Mouse (Mus musculus) hindbrain, embryonic 13.5 days (tissue): Measurements from ENCODE around the gene Dpyd. TPM values are rescaled to one million over a fixed set of nuclear protein-coding genes. Genes with fewer than 3 reads are reported as not detected.
A peak's percentile ranks its signal among the peaks of the same experiment; 100 is the strongest.

Experiments
- ATAC-seq: fragments of 200-750 bp; cut with Nextera tagmentation; 2 replicates; pipeline ENCODE4 v1.8.0; 2017; ENCODE audit warnings: moderate TSS enrichment; ENCODE audit not compliant: low FRiP score
- H3K27ac ChIP-seq: fragments of 300-500 bp; sonication (generic); 2 replicates; pipeline ENCODE4 v1.5.1; 2015; ENCODE audit warnings: inconsistent platforms, mild to moderate bottlenecking, moderate library complexity
- H3K27me3 ChIP-seq: fragments of 300-500 bp; sonication (generic); 2 replicates; pipeline ENCODE4 v1.6.1; 2015; ENCODE audit warnings: mild to moderate bottlenecking, inconsistent platforms
- H3K36me3 ChIP-seq: fragments of 300-500 bp; sonication (generic); 2 replicates; pipeline ENCODE4 v1.6.1; 2015; ENCODE audit warnings: mild to moderate bottlenecking, inconsistent platforms
- H3K4me1 ChIP-seq: fragments of 300-500 bp; sonication (generic); replicated peaks from 2 replicates; pipeline ENCODE4 v1.6.1; 2015; ENCODE audit warnings: inconsistent platforms
- H3K4me2 ChIP-seq: fragments of 300-500 bp; sonication (generic); 2 replicates; pipeline ENCODE4 v1.6.1; 2015; ENCODE audit warnings: inconsistent platforms, mild to moderate bottlenecking, moderate library complexity
- H3K4me3 ChIP-seq: fragments of 300-500 bp; sonication (generic); 2 replicates; pipeline ENCODE4 v1.5.1; 2015; ENCODE audit warnings: mild to moderate bottlenecking, inconsistent platforms
- H3K9ac ChIP-seq: fragments of 300-500 bp; sonication (generic); 2 replicates; pipeline ENCODE4 v1.6.1; 2015; ENCODE audit warnings: mild to moderate bottlenecking, inconsistent platforms
- H3K9me3 ChIP-seq: fragments of 300-500 bp; sonication (generic); 2 replicates; pipeline ENCODE4 v1.6.1; 2016; ENCODE audit warnings: inconsistent platforms
- WGBS: fragments of 180-500 bp; shearing (Covaris S2); methylation state at CpG from one replicate; pipeline ENCODE4 v1.1.7; 2015; 5-methylcytosine and 5-hydroxymethylcytosine counted together
- polyA plus RNA-seq: library from polyadenylated mRNA; unstranded; fragments of >200 nt; fragmentation: Nextera tagmentation; extraction: Ambion mirVana; gene quantifications from 2 replicates; pipeline ENCODE4 v1.2.1, GENCODE M21; 2015

Dpyd gene
- polyA plus RNA-seq, 1 experiment from 2014 or later = 4.3 TPM

- Histone ChIP-seq H3K27ac (no peak overlapping the region), H3K36me3 (no peaks in the 10 kb centered on the region), H3K27me3 (no peaks in the 10 kb centered on the region), H3K9ac (no peak overlapping the region), H3K4me2 (no peak overlapping the region), H3K9me3 (no peaks in the 10 kb centered on the region), H3K4me3 (no peak overlapping the region), H3K4me1 (no peaks in the 10 kb centered on the region)
- no peak for ATAC-seq
- WGBS = 68% methylated on average over 7 of the region's 7 CpGs
These were observed 841.2 kb downstream of the Dpyd start for GRCm38 (mm10) chr3:119402836-119403728.

GRCm38 (mm10) chr3:119419087-119419709 is 857.3 kb downstream of the Dpyd start:
- no peak overlapping the region for H3K27ac ChIP-seq
- 73% methylated on average over 9 of the region's 9 CpGs for WGBS
- H3K4me1 ChIP-seq = no peaks in the 10 kb centered on the region
- no peak overlapping the region for H3K9ac ChIP-seq
- no peaks in the 10 kb centered on the region for H3K27me3 ChIP-seq
- no peaks in the 10 kb centered on the region for H3K36me3 ChIP-seq
- no peak overlapping the region for H3K4me3 ChIP-seq
- H3K9me3 ChIP-seq = no peaks in the 10 kb centered on the region
- ATAC-seq = no peak
- H3K4me2 ChIP-seq = no peak overlapping the region

GRCm38 (mm10) chr3:119419745-119420144 is 857.8 kb downstream of the Dpyd start:
- no peaks in the 10 kb centered on the region for H3K36me3 ChIP-seq
- no peak overlapping the region for H3K4me3 ChIP-seq
- H3K27me3 ChIP-seq = no peaks in the 10 kb centered on the region
- 71% methylated on average over 2 of the region's 2 CpGs for WGBS
- no peaks in the 10 kb centered on the region for H3K9me3 ChIP-seq
- no peak for ATAC-seq
- no peaks in the 10 kb centered on the region for H3K4me1 ChIP-seq
- no peak overlapping the region for H3K27ac ChIP-seq
- no peak overlapping the region for H3K4me2 ChIP-seq
- no peak overlapping the region for H3K9ac ChIP-seq

GRCm38 (mm10) chr3:119431339-119431738 is 869.4 kb downstream of the Dpyd start:
- Histone ChIP-seq H3K9ac (no peak overlapping the region), H3K27me3 (no peaks in the 10 kb centered on the region), H3K4me1 (peaks cover 6% of the 10 kb centered on the region; the same call in 1 of the 2 replicates), H3K36me3 (no peaks in the 10 kb centered on the region), H3K4me2 (no peak overlapping the region), H3K9me3 (no peaks in the 10 kb centered on the region), H3K4me3 (no peak overlapping the region), H3K27ac (no peak overlapping the region)
- WGBS = 66% methylated on average over 8 of the region's 8 CpGs
- 0 out of 2 replicates have a peak, but pooled peaks have one; percentile 69 for ATAC-seq

GRCm38 (mm10) chr3:119431757-119432156 is 869.8 kb downstream of the Dpyd start:
- H3K27me3 ChIP-seq = no peaks in the 10 kb centered on the region
- no peaks in the 10 kb centered on the region for H3K36me3 ChIP-seq
- H3K9ac ChIP-seq = no peak overlapping the region
- peaks cover 6% of the 10 kb centered on the region; the same call in 1 of the 2 replicates for H3K4me1 ChIP-seq
- no peak overlapping the region for H3K4me2 ChIP-seq
- no peak overlapping the region for H3K27ac ChIP-seq
- H3K4me3 ChIP-seq = no peak overlapping the region
- WGBS = 76% methylated on average over 7 of the region's 7 CpGs
- H3K9me3 ChIP-seq = no peaks in the 10 kb centered on the region
- ATAC-seq = no peak

GRCm38 (mm10) chr3:119447559-119447958 is 885.6 kb downstream of the Dpyd start:
- H3K4me1 ChIP-seq = no peaks in the 10 kb centered on the region
- H3K27ac ChIP-seq = no peak overlapping the region
- no peak overlapping the region for H3K4me3 ChIP-seq
- H3K36me3 ChIP-seq = no peaks in the 10 kb centered on the region
- WGBS = 63% methylated on average over 2 of the region's 2 CpGs
- H3K27me3 ChIP-seq = no peaks in the 10 kb centered on the region
- no peak overlapping the region for H3K9ac ChIP-seq
- H3K9me3 ChIP-seq = no peaks in the 10 kb centered on the region
- no peak overlapping the region for H3K4me2 ChIP-seq
- ATAC-seq = peak; percentile 57; the same call in 1 of the 2 replicates

- 56% methylated on average over 2 of the region's 2 CpGs for WGBS
These were observed 902.1 kb downstream of the Dpyd start for GRCm38 (mm10) chr3:119464073-119464472.

GRCm38 (mm10) chr3:119464479-119464878 is 902.5 kb downstream of the Dpyd start:
- no peaks in the 10 kb centered on the region for H3K9me3 ChIP-seq
- no peak overlapping the region for H3K27ac ChIP-seq
- no peaks in the 10 kb centered on the region for H3K4me1 ChIP-seq
- H3K9ac ChIP-seq = no peak overlapping the region
- no peak overlapping the region for H3K4me2 ChIP-seq
- no peaks in the 10 kb centered on the region for H3K36me3 ChIP-seq
- 27% methylated on average over 1 of the region's 1 CpGs for WGBS
- no peak overlapping the region for H3K4me3 ChIP-seq
- no peaks in the 10 kb centered on the region for H3K27me3 ChIP-seq
- ATAC-seq = no peak

More at GRCm38 (mm10) chr3:119464073-119464472, 902.1 kb downstream of the Dpyd start:
- no peak overlapping the region for H3K27ac ChIP-seq
- no peak overlapping the region for H3K4me2 ChIP-seq
- no peaks in the 10 kb centered on the region for H3K27me3 ChIP-seq
- H3K4me1 ChIP-seq = no peaks in the 10 kb centered on the region
- H3K9ac ChIP-seq = no peak overlapping the region
- no peaks in the 10 kb centered on the region for H3K36me3 ChIP-seq
- H3K4me3 ChIP-seq = no peak overlapping the region
- H3K9me3 ChIP-seq = no peaks in the 10 kb centered on the region
- no peak for ATAC-seq

- ATAC-seq = no peak
- no peak overlapping the region for H3K9ac ChIP-seq
- H3K9me3 ChIP-seq = no peaks in the 10 kb centered on the region
- no peaks in the 10 kb centered on the region for H3K36me3 ChIP-seq
- no peak overlapping the region for H3K4me3 ChIP-seq
- H3K4me1 ChIP-seq = no peaks in the 10 kb centered on the region
- H3K27me3 ChIP-seq = no peaks in the 10 kb centered on the region
- H3K27ac ChIP-seq = no peak overlapping the region
- 65% methylated on average over 2 of the region's 2 CpGs for WGBS
- H3K4me2 ChIP-seq = no peak overlapping the region
These were observed 905.8 kb downstream of the Dpyd start for GRCm38 (mm10) chr3:119467723-119468122.
